Mouse (Mus musculus) CD4-positive, CD25-positive, alpha-beta regulatory T cell, adult 4 months (primary cell): Measurements from ENCODE around the gene Sept6. TPM values are rescaled to one million over a fixed set of nuclear protein-coding genes. Genes with fewer than 3 reads are reported as not detected.

Experiments used
- ATAC-seq: one replicate; pipeline ENCODE4 v1.8.0; 2017
- polyA plus RNA-seq, 2 experiments: library from polyadenylated mRNA; unstranded; fragments of 100-300 nt; shearing (Covaris generic); gene quantifications; one replicate each; pipeline ENCODE4 v1.2.1; 2017

Gene Sept6
- polyA plus RNA-seq, 2 experiments from 2014 or later: 150 to 159 TPM

- peak; percentile 94 for ATAC-seq
Measured at GRCm38 (mm10) chrX:36863766-36864608, 127.6 kb downstream of the Sept6 start.

Other genes with a start within 250 kb of the Sept6 start
- gene Slc25a43, start 248.1 kb downstream of the Sept6 start, polyA plus RNA-seq: under 1 TPM in 1 of 2 experiments, not detected in 1; 0.51 TPM
- 1,000 to 10,000 TPM; 1,213 to 1,312 TPM for gene Slc25a5, start 196.1 kb downstream of the Sept6 start, polyA plus RNA-seq
- 100 to 1,000 TPM; 110 to 131 TPM for gene Ube2a, start 117.9 kb downstream of the Sept6 start, polyA plus RNA-seq
- gene C330007P06Rik, start 117.7 kb downstream of the Sept6 start, polyA plus RNA-seq: 10 to 100 TPM; 26.8 to 28.7 TPM
- gene Nkrf, start 88.9 kb downstream of the Sept6 start, polyA plus RNA-seq: 1 to 10 TPM; 2.0 TPM
- gene Sowahd, start 57.1 kb upstream of the Sept6 start, polyA plus RNA-seq: not detected
- gene Rpl39, start 93.6 kb upstream of the Sept6 start, polyA plus RNA-seq: 1,000 to 10,000 TPM in 1 of 2 experiments, 100 to 1,000 TPM in 1; 487 to 1,066 TPM
- gene Upf3b, start 118.5 kb upstream of the Sept6 start, polyA plus RNA-seq: 10 to 100 TPM; 34.4 to 38.5 TPM
- gene Nkap, start 135.0 kb upstream of the Sept6 start, polyA plus RNA-seq: 10 to 100 TPM; 23.9 to 29.3 TPM
- under 1 TPM in 1 of 2 experiments, not detected in 1; 0.30 TPM for gene Akap14, start 177.0 kb upstream of the Sept6 start, polyA plus RNA-seq
- gene Ndufa1, start 199.4 kb upstream of the Sept6 start, polyA plus RNA-seq: 100 to 1,000 TPM; 210 to 310 TPM
- gene Rnf113a1, start 199.5 kb upstream of the Sept6 start, polyA plus RNA-seq: 10 to 100 TPM; 14.2 to 14.8 TPM
- not detected for gene Gm9, start 219.2 kb upstream of the Sept6 start, polyA plus RNA-seq
- gene Rhox1, start 230.5 kb upstream of the Sept6 start, polyA plus RNA-seq: under 1 TPM in 1 of 2 experiments, not detected in 1; 0.38 TPM